Mouse (Mus musculus) megakaryocyte-erythroid progenitor cell, adult 5-6 weeks (primary cell): ENCODE results near the gene Pik3ap1. TPM values are rescaled to one million over a fixed set of nuclear protein-coding genes. Genes with fewer than 3 reads are reported as not detected.
A peak's percentile ranks its signal among the peaks of the same experiment; 100 is the strongest.

Experiments used
- ATAC-seq: replicated peaks from 2 replicates; pipeline ENCODE4 v1.8.0; 2016; ENCODE audit warnings: mild to moderate bottlenecking, inconsistent platforms; ENCODE audit not compliant: severe bottlenecking, poor library complexity, low FRiP score, low TSS enrichment
- total RNA-seq, 2 experiments: library from RNA; stranded (forward) in 1 of 2; stranded (reverse) in 1 of 2; fragments of 200-1000, 215-1000 nt in 1 of 2; fragments of >200 nt in 1 of 2; fragmentation: Nextera tagmentation in 1 of 2; gene quantifications; 2 replicates each; pipeline ENCODE4 v1.2.3; 2014 to 2017

Pik3ap1 gene
- total RNA-seq, 2 experiments from 2014 or later = 1.2 to 2.3 TPM

DNA sequence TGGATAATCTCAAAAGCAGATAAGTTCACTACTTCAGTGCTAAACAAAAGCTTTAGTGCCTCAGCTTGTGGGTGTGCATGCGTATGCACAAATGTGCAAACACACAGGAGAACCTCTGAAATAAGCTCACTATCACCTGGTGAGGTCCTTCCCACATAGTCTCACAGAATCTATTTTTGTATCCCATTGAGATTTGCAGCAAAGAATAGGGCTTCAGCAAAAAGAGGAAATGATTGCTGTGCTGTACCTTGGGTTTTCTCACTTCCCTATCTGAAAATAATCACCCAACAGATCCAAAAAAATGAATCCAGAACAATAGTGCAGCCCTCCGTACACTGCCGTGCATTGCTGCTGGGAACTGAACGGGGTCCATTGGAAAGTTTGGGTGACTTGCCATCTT, 12.6 kb downstream of the Pik3ap1 start:
- ATAC-seq = no peak

DNA sequence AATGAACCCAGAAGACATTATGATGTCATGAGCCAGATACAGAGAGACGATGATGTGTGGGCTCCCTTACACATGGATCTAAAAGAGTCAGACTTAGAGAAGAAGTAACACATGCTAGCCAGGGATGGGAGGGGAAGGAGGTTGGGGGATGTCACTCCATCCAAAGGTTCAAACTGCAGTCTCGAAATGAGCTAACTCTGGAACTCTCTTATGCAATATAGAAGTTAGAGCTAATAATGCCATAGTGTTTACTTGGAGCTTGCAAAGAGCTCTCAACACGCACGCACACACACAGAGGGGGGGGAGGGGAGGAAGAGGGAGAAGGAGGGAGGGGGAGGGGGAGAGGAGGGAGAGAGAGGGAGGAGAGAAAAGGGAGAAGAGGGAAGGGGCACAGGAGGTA, 13.5 kb downstream of the Pik3ap1 start:
- ATAC-seq = no peak

GRCm38 (mm10) chr19:41369557-41370460, 15.1 kb downstream of the Pik3ap1 start:
- ATAC-seq = no peak

DNA sequence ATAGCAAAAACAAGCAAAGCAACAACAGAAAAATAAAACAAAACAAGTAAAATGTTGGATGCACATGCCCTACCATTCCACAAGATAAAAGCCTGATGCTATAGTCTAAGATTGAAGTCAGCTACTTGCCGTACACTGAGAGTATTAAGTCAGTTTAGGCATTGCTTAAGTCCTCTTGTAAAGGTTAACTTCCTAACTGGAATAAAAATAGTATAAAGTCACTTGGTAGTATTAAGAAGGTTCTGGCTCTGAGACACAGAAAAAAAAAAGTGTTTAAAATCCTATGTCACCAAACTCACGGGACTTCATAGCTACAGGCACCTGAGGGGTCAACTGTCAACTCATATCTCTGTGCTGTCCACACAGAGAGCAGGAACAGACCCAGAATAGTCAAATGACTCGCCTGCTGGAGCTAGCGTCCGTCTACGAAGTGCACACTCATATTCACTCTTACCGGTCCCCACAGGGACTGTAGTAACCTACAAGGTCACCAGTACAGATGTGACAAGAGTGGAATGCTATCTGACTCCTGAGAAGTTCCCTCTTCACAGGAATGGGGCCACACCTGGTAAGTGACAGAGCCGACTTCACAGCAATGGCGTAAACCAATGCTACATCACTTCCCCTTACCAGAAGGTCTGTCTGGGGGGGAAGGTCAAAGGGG, 17.9 kb downstream of the Pik3ap1 start:
- no peak for ATAC-seq

DNA sequence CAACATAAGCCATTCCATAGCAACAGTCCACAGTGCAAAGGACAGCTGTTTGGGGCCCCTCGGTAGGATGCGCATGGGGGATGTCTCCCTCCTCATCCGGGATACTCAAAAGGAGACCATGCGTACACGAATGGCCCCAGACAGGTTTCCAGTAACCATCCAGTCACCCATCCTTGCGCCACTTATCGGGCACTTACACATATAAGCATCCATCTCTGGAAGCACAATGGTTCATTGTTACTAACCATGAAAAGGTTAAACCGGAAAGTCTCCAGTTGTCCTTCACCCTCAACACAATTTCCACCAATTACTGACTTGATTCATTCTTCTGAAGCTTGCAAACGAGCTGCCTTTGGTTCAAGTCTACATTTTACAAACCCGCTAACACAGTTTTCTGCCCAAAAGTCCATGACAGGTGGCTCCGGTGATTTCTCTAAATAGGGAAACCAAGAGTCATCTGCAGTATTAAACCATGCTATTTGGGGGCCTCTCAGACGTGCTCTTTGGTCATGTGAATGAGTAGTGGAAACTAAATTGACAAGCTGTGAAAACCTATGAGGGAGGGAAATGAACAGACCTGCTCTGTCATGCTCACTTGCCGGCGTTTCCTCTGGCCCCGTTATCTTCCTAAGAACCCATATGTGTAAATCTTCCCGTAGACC, 18.6 kb downstream of the Pik3ap1 start:
- no peak for ATAC-seq

- no peak for ATAC-seq
Observed at GRCm38 (mm10) chr19:41365570-41365969, 19.3 kb downstream of the Pik3ap1 start.

- ATAC-seq = no peak
Observed at GRCm38 (mm10) chr19:41364509-41364908, 20.4 kb downstream of the Pik3ap1 start.

DNA sequence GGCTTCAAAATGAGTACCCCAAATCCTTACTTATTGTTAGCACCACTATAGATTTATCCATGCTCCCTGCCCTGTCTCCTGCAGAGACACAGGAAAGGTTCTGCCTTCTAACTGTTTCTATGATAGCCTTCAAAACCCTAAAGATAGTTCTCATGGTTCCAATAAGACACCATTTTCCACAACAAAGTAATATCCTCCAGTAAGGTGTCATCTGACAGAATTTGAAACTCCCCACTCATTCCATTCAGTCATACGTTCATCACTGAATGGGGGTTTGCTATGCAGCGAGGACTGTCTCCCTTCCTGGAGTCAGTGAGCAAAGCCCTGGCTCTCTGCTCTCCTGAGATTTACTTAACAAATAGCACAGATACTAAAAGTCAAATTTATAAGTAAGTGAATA, 21.9 kb downstream of the Pik3ap1 start:
- no peak for ATAC-seq

GRCm38 (mm10) chr19:41360459-41360858, 24.4 kb downstream of the Pik3ap1 start:
- peak; percentile 55; the same call in 1 of the 2 replicates for ATAC-seq

DNA sequence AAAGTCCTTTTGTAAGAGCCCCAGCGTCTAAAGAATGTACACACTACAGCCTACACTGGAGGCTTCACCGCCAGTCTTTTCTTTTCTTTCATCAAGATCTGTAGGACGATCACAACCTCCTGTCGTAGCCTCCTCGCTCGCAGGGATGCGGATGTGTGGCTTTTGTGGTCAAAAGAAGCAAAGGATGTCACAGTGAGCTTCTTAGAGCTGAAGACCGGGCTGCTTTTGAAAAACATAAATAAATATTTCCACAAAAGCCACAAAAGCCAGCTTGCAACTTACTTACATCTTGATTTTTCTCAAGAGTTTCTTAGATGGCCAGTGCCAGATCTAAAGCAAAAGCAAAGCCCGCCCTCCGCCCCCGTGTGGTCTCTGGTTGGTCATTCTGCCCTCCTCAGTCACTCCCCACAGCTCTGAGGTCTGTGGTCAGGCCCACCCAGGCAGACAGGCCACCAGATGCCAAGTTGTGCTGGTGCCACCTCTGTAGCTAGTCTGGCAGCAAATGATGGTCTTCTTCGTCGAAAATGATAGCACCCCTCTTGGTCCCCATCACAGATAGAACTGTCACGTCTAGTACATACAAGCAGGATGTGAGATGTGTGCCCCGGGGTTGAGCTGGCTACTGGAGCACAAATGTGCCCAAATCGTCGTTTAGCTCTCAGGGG, 30.5 kb downstream of the Pik3ap1 start:
- no peak; the same call in 1 of the 2 replicates for ATAC-seq

GRCm38 (mm10) chr19:41349624-41350023, 35.3 kb downstream of the Pik3ap1 start:
- ATAC-seq = no peak

- no peak for ATAC-seq
Observed at GRCm38 (mm10) chr19:41348161-41348560, 36.7 kb downstream of the Pik3ap1 start.

DNA sequence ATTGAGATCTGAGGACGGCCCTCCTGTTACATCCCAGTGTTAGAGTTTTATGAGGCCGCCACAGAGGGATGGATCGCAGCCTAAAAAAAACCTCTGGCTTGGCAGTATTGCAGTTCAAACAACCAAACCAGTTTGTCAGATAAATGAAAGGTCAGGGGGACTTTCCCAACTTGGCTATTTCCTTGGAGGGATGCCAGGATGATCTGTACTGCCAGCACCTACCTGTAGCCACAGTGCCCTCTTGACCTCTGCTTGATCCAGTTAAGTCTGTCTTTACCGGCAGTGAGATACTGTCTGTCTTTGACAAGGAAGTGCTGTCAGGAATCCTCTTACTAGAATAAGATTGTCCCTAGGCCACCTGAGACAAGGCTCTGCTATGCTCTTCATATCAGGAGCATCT, 37.6 kb downstream of the Pik3ap1 start:
- ATAC-seq = no peak

- ATAC-seq = no peak
Observed at GRCm38 (mm10) chr19:41346099-41346850, 38.6 kb downstream of the Pik3ap1 start.

DNA sequence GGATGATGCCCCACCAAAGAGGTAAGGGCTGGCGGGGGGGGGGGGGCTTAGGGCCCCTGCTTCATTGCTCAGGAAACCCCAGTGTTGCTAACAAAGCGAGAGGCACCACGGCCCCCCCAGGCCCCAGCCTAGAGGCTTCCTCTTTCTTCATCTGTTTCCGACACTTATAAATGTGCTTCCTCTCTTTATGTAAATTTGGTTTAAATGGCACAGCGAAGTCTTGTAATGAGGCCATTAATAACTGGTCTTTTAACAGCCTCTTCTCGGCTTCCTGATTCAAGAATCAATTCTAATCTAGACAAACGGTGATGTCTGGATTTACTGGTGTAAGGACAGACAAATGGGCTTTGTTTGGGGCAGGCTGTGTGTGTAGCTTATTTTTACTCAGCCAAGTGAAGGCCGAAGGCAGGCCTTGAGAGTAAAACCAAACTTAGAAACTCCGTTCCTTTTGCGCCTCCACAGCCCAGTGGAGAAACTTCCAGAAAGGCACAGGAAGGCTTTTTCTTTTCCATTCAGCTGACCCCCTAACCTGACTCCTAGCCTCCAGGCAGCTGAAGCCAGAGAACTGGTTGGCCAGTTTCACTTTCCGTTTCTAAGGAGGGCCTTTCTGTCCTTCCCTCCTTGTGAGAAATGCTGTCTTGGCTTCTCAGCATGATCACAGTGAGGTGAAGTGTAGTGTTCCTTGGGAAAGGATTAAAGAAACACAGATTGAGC, 39.7 kb downstream of the Pik3ap1 start:
- no peak for ATAC-seq

DNA sequence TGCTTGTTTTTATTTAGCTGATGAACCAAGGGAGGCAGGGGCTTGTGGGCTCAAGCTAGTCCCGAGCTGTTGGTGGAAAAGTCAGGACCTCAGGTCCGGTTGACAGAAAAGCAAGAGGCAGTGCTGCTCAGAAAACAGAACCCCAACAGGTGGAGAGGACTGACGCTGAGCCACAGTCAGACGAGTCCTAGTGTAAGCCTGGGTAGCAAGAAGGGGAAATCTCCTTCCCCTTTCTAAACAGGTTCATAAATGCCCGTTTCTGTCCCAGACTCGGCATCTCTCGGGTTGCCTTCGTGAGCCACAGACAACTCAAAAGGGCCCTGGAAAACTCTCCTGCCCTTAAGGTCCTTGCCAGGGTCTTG, 40.3 kb downstream of the Pik3ap1 start:
- ATAC-seq = 0 out of 2 replicates have a peak, but pooled peaks have one; percentile 21

DNA sequence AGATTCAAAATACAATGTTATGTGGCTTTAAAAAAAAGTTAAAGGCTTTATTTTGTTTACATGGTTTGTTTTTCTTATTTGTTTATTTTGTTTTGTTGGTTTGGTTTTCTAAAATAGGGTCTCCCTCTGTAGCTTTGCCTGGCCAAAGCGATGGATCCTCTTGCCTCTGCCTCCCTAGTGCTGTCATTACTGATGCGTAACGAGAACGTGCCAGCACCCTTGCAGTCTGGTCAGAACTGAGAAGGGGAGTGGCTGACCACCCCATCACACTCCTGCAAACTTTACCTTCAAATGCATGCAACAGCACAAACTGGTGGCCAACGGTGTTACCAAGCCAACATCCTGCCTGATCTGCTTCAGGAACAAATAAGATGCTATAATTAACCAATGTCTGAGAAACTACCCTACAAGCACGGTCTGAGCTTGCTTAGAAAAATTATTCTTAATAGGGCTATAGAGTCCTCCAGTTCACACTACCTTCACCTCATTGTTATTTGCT, 42.3 kb downstream of the Pik3ap1 start:
- no peak for ATAC-seq

GRCm38 (mm10) chr19:41341677-41342076, 43.2 kb downstream of the Pik3ap1 start:
- no peak for ATAC-seq
